Mouse (Mus musculus) CH12.LX (cell line): Measurements from ENCODE around the gene Kctd19. TPM values are rescaled to one million over a fixed set of nuclear protein-coding genes. Genes with fewer than 3 reads are reported as not detected.

Source experiments
- DNase-seq: peaks from one replicate; pipeline ENCODE4 v3.0.0-alpha.2; 2013; ENCODE audit errors: extremely low read depth
- H3K27ac ChIP-seq: 2 replicates; pipeline ENCODE4 v1.5.1; 2012; ENCODE audit warnings: low read depth, mild to moderate bottlenecking, control low read depth, moderate library complexity; ENCODE audit not compliant: insufficient read depth
- H3K27me3 ChIP-seq: replicated peaks from 2 replicates; pipeline ENCODE3; 2012; ENCODE audit warnings: inconsistent platforms
- H3K36me3 ChIP-seq, 2 experiments: replicated peaks in 1 of 2; 2 replicates each; pipeline versions ENCODE3 to v1.6.1; 2012; ENCODE audit warnings: inconsistent platforms in 1 of 2, low read length in 1 of 2, mild to moderate bottlenecking in 1 of 2, mixed read lengths in 1 of 2, moderate library complexity in 1 of 2; ENCODE audit not compliant: control insufficient read depth in 1 of 2, insufficient read depth in 1 of 2
- H3K4me1 ChIP-seq, 2 experiments: 2 replicates each; pipeline ENCODE4 v1.6.1; 2012; ENCODE audit warnings: inconsistent platforms in 1 of 2, moderate library complexity in 1 of 2; ENCODE audit not compliant: insufficient read depth in 2 of 2, control insufficient read depth in 1 of 2
- H3K4me2 ChIP-seq: 2 replicates; pipeline ENCODE4 v1.6.1; 2012; ENCODE audit warnings: low read depth, mild to moderate bottlenecking, control low read depth; ENCODE audit not compliant: poor library complexity, insufficient read depth, severe bottlenecking
- H3K4me3 ChIP-seq, 3 experiments: fragments of 150-350 bp in 1 of 3; sonication (generic) in 1 of 3; replicated peaks in 1 of 3; 2 replicates each; pipeline versions ENCODE3 to v1.5.1; 2011 to 2012; ENCODE audit warnings: low read depth in 2 of 3, low read length in 2 of 3, mild to moderate bottlenecking in 2 of 3, moderate library complexity in 2 of 3, control low read depth in 1 of 3, improper control_type of control experiment in 1 of 3, inconsistent platforms in 1 of 3, mixed read lengths in 1 of 3; ENCODE audit not compliant: poor library complexity in 1 of 3
- H3K79me2 ChIP-seq: replicated peaks from 2 replicates; pipeline ENCODE4 v1.6.1; 2012; ENCODE audit warnings: mild to moderate bottlenecking, moderate library complexity; ENCODE audit not compliant: control insufficient read depth, poor library complexity, insufficient read depth, severe bottlenecking; ENCODE audit errors: extremely low read depth
- H3K9ac ChIP-seq: 2 replicates; pipeline ENCODE4 v1.6.1; 2012; ENCODE audit warnings: low read depth, mild to moderate bottlenecking, control low read depth, moderate library complexity; ENCODE audit not compliant: insufficient read depth
- H3K9me3 ChIP-seq: replicated peaks from 2 replicates; pipeline ENCODE3; 2012; ENCODE audit warnings: low read length, inconsistent platforms, mixed read lengths
- CTCF ChIP-seq, 2 experiments: IDR thresholded peaks in 1 of 2; conservative IDR thresholded peaks in 1 of 2; 2 replicates each; pipeline ENCODE4 v1.5.1; 2011 to 2012; ENCODE audit warnings: low read depth in 2 of 2, low read length in 2 of 2, improper control_type of control experiment in 1 of 2, inconsistent platforms in 1 of 2, mild to moderate bottlenecking in 1 of 2, moderate library complexity in 1 of 2
- ELF1 ChIP-seq: IDR thresholded peaks from 2 replicates; pipeline ENCODE4 v1.6.1; 2014; ENCODE audit warnings: low read depth, mild to moderate bottlenecking, inconsistent platforms, low read length, improper control_type of control experiment
- EP300 ChIP-seq: IDR thresholded peaks from 2 replicates; pipeline ENCODE4 v1.6.1; 2011; ENCODE audit warnings: low read length, improper control_type of control experiment
- ETS1 ChIP-seq: conservative IDR thresholded peaks from 2 replicates; pipeline ENCODE4 v1.6.1; 2012; ENCODE audit warnings: low read depth, mild to moderate bottlenecking, inconsistent platforms, low read length, improper control_type of control experiment, moderate library complexity
- HCFC1 ChIP-seq: IDR thresholded peaks from 2 replicates; pipeline ENCODE4 v1.6.1; 2012; ENCODE audit warnings: low read depth, mild to moderate bottlenecking, inconsistent platforms, low read length, improper control_type of control experiment
- IRF4 ChIP-seq: IDR thresholded peaks from 2 replicates; pipeline ENCODE4 v1.6.1; 2014; ENCODE audit warnings: low read depth, mild to moderate bottlenecking, inconsistent platforms, low read length, improper control_type of control experiment
- JUN ChIP-seq: IDR thresholded peaks from 2 replicates; pipeline ENCODE4 v1.6.1; 2011; ENCODE audit warnings: low read depth, mild to moderate bottlenecking, low read length, improper control_type of control experiment, moderate library complexity; ENCODE audit not compliant: insufficient read depth
- KAT2A ChIP-seq: IDR thresholded peaks from 2 replicates; pipeline ENCODE4 v1.6.1; 2012; ENCODE audit warnings: low read length, improper control_type of control experiment, inconsistent platforms; ENCODE audit not compliant: insufficient replicate concordance
- MAZ ChIP-seq: IDR thresholded peaks from 2 replicates; pipeline ENCODE4 v1.6.1; 2012; ENCODE audit warnings: low read depth, mild to moderate bottlenecking, inconsistent platforms, low read length, improper control_type of control experiment, moderate library complexity
- NELFE ChIP-seq: IDR thresholded peaks from 2 replicates; pipeline ENCODE4 v1.6.1; 2011; ENCODE audit warnings: low read depth, low read length, improper control_type of control experiment
- NRF1 ChIP-seq: IDR thresholded peaks from 2 replicates; pipeline ENCODE4 v1.6.1; 2014; ENCODE audit warnings: low read depth, mild to moderate bottlenecking, inconsistent platforms, low read length, improper control_type of control experiment, moderate library complexity
- POLR2A ChIP-seq: IDR thresholded peaks from 2 replicates; pipeline ENCODE4 v1.6.1; 2011; ENCODE audit warnings: low read depth, mild to moderate bottlenecking, improper control_type of control experiment, low read length
- POLR2AphosphoS2 ChIP-seq: IDR thresholded peaks from 2 replicates; pipeline ENCODE4 v1.6.1; 2011; ENCODE audit warnings: low read depth, low read length, improper control_type of control experiment
- RAD21 ChIP-seq: IDR thresholded peaks from 2 replicates; pipeline ENCODE4 v1.6.1; 2011; ENCODE audit warnings: low read depth, mild to moderate bottlenecking, low read length, improper control_type of control experiment, moderate library complexity
- RCOR1 ChIP-seq: conservative IDR thresholded peaks from 2 replicates; pipeline ENCODE4 v1.6.1; 2012; ENCODE audit warnings: low read depth, mild to moderate bottlenecking, inconsistent platforms, low read length, improper control_type of control experiment
- SMC3 ChIP-seq: IDR thresholded peaks from 2 replicates; pipeline ENCODE4 v1.6.1; 2011; ENCODE audit warnings: low read depth, low read length, improper control_type of control experiment
- TBP ChIP-seq: conservative IDR thresholded peaks from 2 replicates; pipeline ENCODE4 v1.6.1; 2011; ENCODE audit warnings: low read depth, low read length, improper control_type of control experiment
- USF1 ChIP-seq: IDR thresholded peaks from 2 replicates; pipeline ENCODE4 v1.6.1; 2014; ENCODE audit warnings: low read depth, mild to moderate bottlenecking, inconsistent platforms, low read length, improper control_type of control experiment
- ZMIZ1 ChIP-seq: IDR thresholded peaks from 2 replicates; pipeline ENCODE4 v1.6.1; 2012; ENCODE audit warnings: low read depth, mild to moderate bottlenecking, inconsistent platforms, low read length, improper control_type of control experiment
- ZNF384 ChIP-seq: IDR thresholded peaks from 2 replicates; pipeline ENCODE4 v1.6.1; 2012; ENCODE audit warnings: low read depth, low read length, improper control_type of control experiment, inconsistent platforms
- dilution Hi-C: fragments of 300-500 bp; cut with MboI; formaldehyde crosslinking; loops from 2 replicates; pipeline ENCODE4 v1.14.3; 2020; ENCODE audit warnings: low sequenced_read_pairs; ENCODE audit not compliant: extremely low pct_unique_long_range_greater_than_20kb, extremely low pct_ligation_motif_present
- in situ Hi-C: fragments of 300-500 bp; cut with MboI; formaldehyde crosslinking; loops from 3 replicates; pipeline ENCODE4 v1.14.3; 2019; ENCODE audit warnings: low sequenced_read_pairs, low pct_ligation_motif_present, low pct_unique_long_range_greater_than_20kb, mixed read lengths
- polyA plus RNA-seq: library from polyadenylated mRNA; unstranded; fragments of >175 nt; gene quantifications from 2 replicates; pipeline ENCODE4 v1.2.1, GENCODE M21; 2012; ENCODE audit warnings: low read depth; ENCODE audit not compliant: insufficient read length
- total RNA-seq, 2 experiments: library from RNA; depleted of rRNA; stranded (reverse); fragments of 300-350 nt in 1 of 2; fragments of >200 nt in 1 of 2; gene quantifications; 2 replicates each; pipeline ENCODE4 v1.2.3; 2012 to 2014

Kctd19 gene
- total and polyA plus RNA-seq, 3 experiments: 0.08 TPM; not detected in 2

DNA sequence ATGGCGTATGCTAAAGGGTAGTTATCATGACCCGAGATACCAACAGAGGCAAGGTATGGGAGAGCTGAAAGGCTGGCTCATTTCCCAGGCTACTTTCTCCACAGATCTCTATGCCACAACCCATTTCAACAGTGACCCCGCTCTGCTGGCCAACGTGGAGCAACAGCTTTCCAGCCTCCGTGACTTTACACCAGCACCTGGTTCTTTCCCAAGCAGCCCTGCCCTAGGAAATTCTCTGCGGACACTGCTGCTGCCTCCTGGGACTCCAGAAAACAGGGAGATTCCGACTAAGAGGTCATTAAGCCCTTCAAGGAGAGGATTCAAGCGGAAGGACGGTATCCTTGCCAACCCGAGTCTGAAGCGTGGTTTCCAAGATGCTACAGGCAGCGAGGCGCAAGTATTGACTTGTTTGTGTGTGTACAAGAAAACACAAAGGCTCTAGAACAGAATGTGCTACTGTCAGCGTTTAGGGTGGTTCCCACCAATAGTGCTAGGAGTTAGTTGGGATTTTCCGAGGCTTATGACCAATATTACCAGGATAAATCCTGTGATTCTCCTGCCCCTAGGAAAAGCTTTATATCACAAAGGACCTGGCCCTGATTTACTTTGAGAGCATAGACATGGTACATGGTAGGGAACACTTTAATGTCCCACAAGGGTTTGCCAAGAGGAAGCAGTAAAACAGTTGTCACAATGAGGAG is 38.8 kb upstream of the Kctd19 start:
- Histone ChIP-seq H3K4me2 (no peak overlapping the region), H3K9ac (no peak overlapping the region), H3K4me1 (peaks cover 0 to 12% of the 10 kb centered on the region in 2 experiments; a peak in 2 of 4 replicates), H3K27ac (no peak overlapping the region), H3K79me2 (no peaks in the 10 kb centered on the region), H3K9me3 (no peaks in the 10 kb centered on the region), H3K4me3 (no peak overlapping the region), H3K36me3 (no peaks in the 10 kb centered on the region)
- in situ Hi-C loops: no loop called here
- dilution Hi-C loops: no loop called here
- no peak for DNase-seq
- TF ChIP-seq EP300 (no peak), ETS1 (no peak), JUN (no peak), RAD21 (no peak), POLR2AphosphoS2 (no peak)
- TF ChIP-seq, all 38 proteins: peak for 0
- no peaks in the 10 kb centered on the region for H3K27me3 ChIP-seq

GRCm38 (mm10) chr8:105450977-105451376 is 37.7 kb upstream of the Kctd19 start:
- H3K27ac ChIP-seq: no peak overlapping the region
- H3K36me3 ChIP-seq: no peaks in the 10 kb centered on the region
- H3K4me2 ChIP-seq: no peak overlapping the region
- no peak overlapping the region for H3K4me3 ChIP-seq
- H3K9me3 ChIP-seq: no peaks in the 10 kb centered on the region
- no peaks in the 10 kb centered on the region for H3K79me2 ChIP-seq
- no peak for DNase-seq
- in situ Hi-C loops: no loop called here
- no peak for TF ChIP-seq ELF1
- TF ChIP-seq ZMIZ1: no peak
- no peak for TF ChIP-seq CTCF (conservative IDR thresholded peaks at IDR 0.05 in 1 of 2, IDR thresholded peaks at IDR 0.05 in 1 of 2; ENCODE audit: low read depth in 2 of 2, low read length in 2 of 2)
- no peak for TF ChIP-seq POLR2A
- no peak for TF ChIP-seq NRF1
- no peak for TF ChIP-seq SMC3
- TF ChIP-seq USF1: no peak
- TF ChIP-seq ZNF384: no peak
- TF ChIP-seq HCFC1: no peak
- TF ChIP-seq KAT2A: no peak
- TF ChIP-seq MAZ: no peak
- no peak for TF ChIP-seq ETS1
- TF ChIP-seq IRF4: no peak
- no peak for TF ChIP-seq EP300
- TF ChIP-seq NELFE: no peak
- TF ChIP-seq RCOR1: no peak
- no peak for TF ChIP-seq TBP
- TF ChIP-seq, all 38 proteins: peak for 0
- H3K4me1 ChIP-seq: peaks cover 2 to 18% of the 10 kb centered on the region in 2 experiments; a peak in 3 of 4 replicates
- no peak overlapping the region for H3K9ac ChIP-seq
- dilution Hi-C loops: no loop called here
- no peaks in the 10 kb centered on the region for H3K27me3 ChIP-seq
